Mouse (Mus musculus) hindbrain, embryonic 10.5 days (tissue): ENCODE measurements around the gene Zfp428. TPM values are rescaled to one million over a fixed set of nuclear protein-coding genes. Genes with fewer than 3 reads are reported as not detected.

Source experiments
- DNase-seq: peaks from one replicate; pipeline ENCODE4 v3.0.0-alpha.2; 2017; ENCODE audit warnings: low spot score
- H3K27ac ChIP-seq: fragments of 300-500 bp; sonication (generic); 2 replicates; pipeline ENCODE4 v1.5.1; 2016; ENCODE audit warnings: mild to moderate bottlenecking, moderate library complexity
- H3K27me3 ChIP-seq: fragments of 300-500 bp; sonication (generic); 2 replicates; pipeline ENCODE4 v1.6.1; 2016; ENCODE audit warnings: mild to moderate bottlenecking; ENCODE audit not compliant: poor library complexity, insufficient read depth, severe bottlenecking
- H3K36me3 ChIP-seq: fragments of 300-500 bp; sonication (generic); 2 replicates; pipeline ENCODE4 v1.6.1; 2016; ENCODE audit warnings: mild to moderate bottlenecking, moderate library complexity
- H3K4me1 ChIP-seq: fragments of 300-500 bp; sonication (generic); replicated peaks from 2 replicates; pipeline ENCODE4 v1.6.1; 2016; ENCODE audit warnings: mild to moderate bottlenecking
- H3K4me3 ChIP-seq: fragments of 300-500 bp; sonication (generic); 2 replicates; pipeline ENCODE4 v1.5.1; 2016; ENCODE audit warnings: mild to moderate bottlenecking, moderate library complexity
- H3K9me3 ChIP-seq: fragments of 300-500 bp; sonication (generic); 2 replicates; pipeline ENCODE4 v1.6.1; 2016; ENCODE audit warnings: mild to moderate bottlenecking, moderate library complexity
- WGBS: fragments of 180-500 bp; shearing (Covaris S2); methylation state at CpG from one replicate; pipeline ENCODE4 v1.1.7; 2016; 5-methylcytosine and 5-hydroxymethylcytosine counted together
- polyA plus RNA-seq: library from polyadenylated mRNA; unstranded; fragments of >200 nt; fragmentation: Nextera tagmentation; extraction: Ambion mirVana; gene quantifications from 2 replicates; pipeline ENCODE4 v1.2.1, GENCODE M21; 2016

Gene Zfp428
- polyA plus RNA-seq, 1 experiment from 2014 or later, result 150 TPM

DNA sequence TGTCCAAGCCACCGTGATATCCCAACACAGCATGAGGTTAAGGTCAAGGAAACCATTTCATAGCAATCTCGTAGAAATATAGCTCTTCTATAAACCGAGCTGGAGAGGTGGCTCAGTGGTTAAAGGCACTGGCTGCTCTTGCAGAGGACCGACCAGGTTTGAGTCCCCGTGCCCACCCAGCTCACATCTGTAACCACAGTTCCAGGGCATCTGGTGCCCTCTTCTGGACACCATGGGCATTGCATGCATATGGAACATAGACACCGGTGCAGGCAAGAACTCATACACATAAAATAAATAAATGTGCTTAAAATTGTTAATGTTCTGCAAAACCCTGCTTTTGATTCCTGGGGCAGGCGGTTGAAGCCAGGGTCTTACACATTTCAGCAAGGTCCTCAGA, 33.9 kb upstream of the Zfp428 start:
- H3K4me1 ChIP-seq, result peaks cover 4% of the 10 kb centered on the region
- DNase-seq, result peak; percentile 30
- H3K27ac ChIP-seq, result no peak overlapping the region
- H3K27me3 ChIP-seq, result no peaks in the 10 kb centered on the region
- no peak overlapping the region for H3K4me3 ChIP-seq
- WGBS, result 74% methylated on average over 7 of the region's 7 CpGs
- H3K36me3 ChIP-seq, result no peaks in the 10 kb centered on the region
- peaks cover 14% of the 10 kb centered on the region; the same call in 1 of the 2 replicates for H3K9me3 ChIP-seq

DNA sequence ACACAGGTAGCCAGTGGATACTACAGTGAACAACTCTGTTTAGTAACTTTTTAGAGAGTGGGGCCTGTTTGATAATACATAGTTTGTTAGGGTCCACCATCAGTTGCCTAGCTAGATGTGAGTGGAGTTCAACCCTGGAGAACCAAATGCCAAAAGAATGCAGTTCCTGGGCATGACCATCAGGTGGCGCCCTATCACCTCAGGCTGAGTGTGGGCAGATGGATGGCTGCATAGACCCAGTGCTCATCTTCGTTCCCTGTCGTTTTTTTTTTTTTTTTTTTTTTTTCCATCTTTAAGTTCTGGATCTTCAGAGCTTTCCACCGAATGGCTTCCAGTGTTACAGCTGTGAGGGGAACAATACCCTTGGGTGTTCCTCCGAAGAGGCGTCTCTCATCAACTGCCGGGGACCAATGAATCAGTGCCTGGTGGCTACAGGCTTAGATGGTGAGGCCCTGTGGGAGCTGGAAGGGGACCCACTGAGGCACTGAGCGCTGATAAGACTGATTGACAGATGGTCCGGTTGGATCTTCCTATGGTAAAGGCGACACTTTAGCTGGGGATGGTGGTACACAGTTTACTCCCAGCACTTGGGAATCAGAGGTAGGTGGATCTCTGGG, 32.8 kb upstream of the Zfp428 start:
- Histone ChIP-seq H3K27ac (no peak overlapping the region), H3K27me3 (peaks cover 7% of the 10 kb centered on the region; the same call in 1 of the 2 replicates)

GRCm38 (mm10) chr7:24474811-24475506, 31.8 kb upstream of the Zfp428 start:
- H3K4me1 ChIP-seq, result peaks cover 5% of the 10 kb centered on the region
- 36% methylated on average over 21 of the region's 21 CpGs for WGBS

More for the DNA sequence above, 32.8 kb upstream of the Zfp428 start:
- WGBS, result 48% methylated on average over 10 of the region's 10 CpGs
- peaks cover 14% of the 10 kb centered on the region; the same call in 1 of the 2 replicates for H3K9me3 ChIP-seq
- DNase-seq, result peak; percentile 71
- no peak overlapping the region for H3K4me3 ChIP-seq
- H3K4me1 ChIP-seq, result peaks cover 4% of the 10 kb centered on the region
- no peaks in the 10 kb centered on the region for H3K36me3 ChIP-seq

DNA sequence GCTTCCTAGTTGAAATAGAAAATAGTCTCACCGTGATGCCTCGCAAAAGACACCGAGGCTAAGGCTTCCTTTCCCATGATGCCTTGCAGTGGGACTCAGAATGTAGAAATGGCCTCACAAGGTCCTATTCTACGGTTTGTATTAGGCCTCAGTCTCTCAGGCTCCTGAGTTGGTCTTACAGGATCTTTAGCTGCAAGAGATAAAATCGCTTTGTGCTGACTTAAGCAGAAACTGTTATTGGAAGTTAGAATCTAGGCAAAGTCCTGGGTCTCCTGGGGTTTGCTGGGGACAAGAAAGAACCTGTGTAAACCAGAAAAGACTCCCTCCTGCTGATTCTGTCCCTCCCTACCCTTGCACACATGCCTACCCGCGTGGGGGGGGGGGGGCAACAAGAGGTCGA, 30.5 kb upstream of the Zfp428 start:
- Histone ChIP-seq H3K27ac (no peak overlapping the region), H3K36me3 (no peaks in the 10 kb centered on the region), H3K27me3 (peaks cover 30% of the 10 kb centered on the region), H3K4me3 (no peak overlapping the region), H3K9me3 (0 out of 2 replicates have a peak, but pooled peaks cover 2% of the 10 kb centered on the region), H3K4me1 (peaks cover 18% of the 10 kb centered on the region)
- no peak for DNase-seq
- WGBS, result 79% methylated on average over 8 of the region's 8 CpGs

More at GRCm38 (mm10) chr7:24474811-24475506, 31.8 kb upstream of the Zfp428 start:
- H3K36me3 ChIP-seq, result no peaks in the 10 kb centered on the region
- H3K27ac ChIP-seq, result no peak overlapping the region; the same call in 1 of the 2 replicates
- H3K4me3 ChIP-seq, result 0 out of 2 replicates have a peak overlapping the region, but pooled peaks have one; percentile 4
- H3K27me3 ChIP-seq, result peaks cover 16% of the 10 kb centered on the region
- DNase-seq, result peak; percentile 21
- H3K9me3 ChIP-seq, result 0 out of 2 replicates have a peak, but pooled peaks cover 7% of the 10 kb centered on the region

DNA sequence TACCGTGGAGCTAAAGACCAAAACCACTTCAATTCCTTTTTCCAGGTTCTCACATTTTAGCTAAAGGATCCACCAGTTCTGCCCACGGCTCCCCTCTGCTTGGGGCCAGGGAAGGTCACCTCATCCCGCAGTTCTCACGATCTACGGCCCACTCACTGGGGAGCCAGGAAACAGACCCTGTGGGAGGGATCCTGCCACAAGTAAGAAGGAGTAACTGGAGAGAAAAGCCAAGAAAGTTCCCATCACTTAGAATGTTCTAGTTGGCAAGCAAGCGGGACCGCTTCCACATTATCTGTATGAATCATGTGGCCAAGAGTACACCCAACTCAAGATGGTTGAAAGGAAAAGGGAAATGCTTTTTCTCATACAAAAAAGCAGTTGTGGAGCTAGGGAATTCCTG, 29.9 kb upstream of the Zfp428 start:
- peaks cover 32% of the 10 kb centered on the region for H3K27me3 ChIP-seq
- peaks cover 22% of the 10 kb centered on the region for H3K4me1 ChIP-seq
- no peak for DNase-seq
- no peak overlapping the region for H3K27ac ChIP-seq
- H3K4me3 ChIP-seq, result no peak overlapping the region
- 83% methylated on average over 7 of the region's 7 CpGs for WGBS
- no peaks in the 10 kb centered on the region for H3K36me3 ChIP-seq
- H3K9me3 ChIP-seq, result 0 out of 2 replicates have a peak, but pooled peaks cover 2% of the 10 kb centered on the region

DNA sequence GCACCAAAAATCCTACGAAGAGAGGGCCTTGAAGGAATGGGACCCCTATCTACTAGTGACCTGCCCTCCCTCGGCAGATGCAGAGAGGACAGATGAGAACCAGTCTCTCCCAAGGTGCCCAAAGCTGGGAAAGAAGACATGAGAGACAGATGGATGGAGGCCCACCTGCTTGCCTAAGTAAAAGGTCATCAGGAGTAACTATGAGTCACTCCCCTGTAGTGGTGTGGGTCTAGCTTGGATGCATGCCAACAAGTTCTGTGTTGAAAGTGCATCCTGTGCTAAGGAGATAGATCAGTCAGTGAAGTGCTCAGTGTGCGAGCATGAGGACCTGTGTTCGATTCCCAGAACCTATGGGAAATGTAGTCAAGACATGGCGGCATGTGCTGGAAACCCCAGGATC, 27.9 kb upstream of the Zfp428 start:
- Histone ChIP-seq H3K9me3 (0 out of 2 replicates have a peak, but pooled peaks cover 2% of the 10 kb centered on the region), H3K27ac (no peak overlapping the region), H3K36me3 (no peaks in the 10 kb centered on the region), H3K4me3 (no peak overlapping the region), H3K27me3 (peaks cover 43% of the 10 kb centered on the region), H3K4me1 (peaks cover 40% of the 10 kb centered on the region)
- DNase-seq, result no peak
- 89% methylated on average over 5 of the region's 5 CpGs for WGBS

- 0 out of 2 replicates have a peak, but pooled peaks cover 2% of the 10 kb centered on the region for H3K9me3 ChIP-seq
- peaks cover 47% of the 10 kb centered on the region for H3K4me1 ChIP-seq
- no peaks in the 10 kb centered on the region for H3K36me3 ChIP-seq
- H3K27me3 ChIP-seq, result peaks cover 51% of the 10 kb centered on the region
- no peak overlapping the region for H3K27ac ChIP-seq
- no peak for DNase-seq
- H3K4me3 ChIP-seq, result no peak overlapping the region
- 96% methylated on average over 2 of the region's 2 CpGs for WGBS
Measured at GRCm38 (mm10) chr7:24479685-24480084, 27.1 kb upstream of the Zfp428 start.

DNA sequence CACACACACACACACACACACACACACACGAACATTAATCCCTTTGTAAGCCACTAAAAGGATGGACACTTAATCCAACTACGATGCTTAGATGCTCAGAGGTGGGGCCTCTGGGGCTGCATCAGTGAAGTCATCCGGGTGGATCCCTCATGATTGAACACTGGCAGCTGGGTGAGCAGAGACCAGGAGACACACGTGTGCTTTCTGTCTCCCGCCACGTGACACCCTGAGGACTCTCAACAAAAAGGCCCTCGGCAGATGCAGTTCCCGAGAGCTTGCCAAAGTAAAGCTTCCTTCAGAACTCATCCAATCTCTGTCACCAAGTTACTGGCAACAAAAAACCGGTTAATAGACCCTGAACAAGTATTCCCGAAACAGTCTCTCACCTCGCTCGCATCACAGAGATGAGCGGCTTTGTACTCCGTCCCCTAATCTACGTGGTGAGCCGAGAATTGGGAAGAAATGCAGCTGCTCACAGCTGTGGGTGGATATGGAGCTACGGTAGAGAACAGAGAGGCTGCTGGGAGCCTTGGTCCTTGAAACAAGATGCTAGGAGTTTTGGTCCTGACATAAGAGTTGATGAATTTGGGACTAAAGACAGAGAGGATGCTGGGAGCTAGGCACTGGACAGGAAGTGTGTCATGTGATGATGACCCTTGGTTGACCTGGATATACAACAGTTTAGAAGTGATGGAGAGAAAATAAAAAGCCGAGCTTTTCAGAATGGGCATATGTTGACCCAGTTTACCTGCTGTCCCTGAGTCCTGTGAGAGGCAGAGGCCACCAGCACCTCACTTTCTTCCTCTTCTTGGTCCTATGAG, 26.5 kb upstream of the Zfp428 start:
- Histone ChIP-seq H3K27me3 (peaks cover 51% of the 10 kb centered on the region), H3K9me3 (0 out of 2 replicates have a peak, but pooled peaks cover 2% of the 10 kb centered on the region), H3K27ac (no peak overlapping the region), H3K36me3 (no peaks in the 10 kb centered on the region), H3K4me3 (0 out of 2 replicates have a peak overlapping the region, but pooled peaks have one; percentile 80), H3K4me1 (peaks cover 49% of the 10 kb centered on the region)
- WGBS, result 68% methylated on average over 18 of the region's 18 CpGs
- no peak for DNase-seq

- Histone ChIP-seq H3K4me1 (peaks cover 56% of the 10 kb centered on the region), H3K4me3 (peak overlapping the region; percentile 80), H3K9me3 (0 out of 2 replicates have a peak, but pooled peaks cover 2% of the 10 kb centered on the region), H3K27me3 (peaks cover 54% of the 10 kb centered on the region), H3K36me3 (no peaks in the 10 kb centered on the region), H3K27ac (peak overlapping the region; percentile 94)
- 13% methylated on average over 14 of the region's 14 CpGs for WGBS
- no peak for DNase-seq
Measured at GRCm38 (mm10) chr7:24480986-24481473, 25.8 kb upstream of the Zfp428 start.

DNA sequence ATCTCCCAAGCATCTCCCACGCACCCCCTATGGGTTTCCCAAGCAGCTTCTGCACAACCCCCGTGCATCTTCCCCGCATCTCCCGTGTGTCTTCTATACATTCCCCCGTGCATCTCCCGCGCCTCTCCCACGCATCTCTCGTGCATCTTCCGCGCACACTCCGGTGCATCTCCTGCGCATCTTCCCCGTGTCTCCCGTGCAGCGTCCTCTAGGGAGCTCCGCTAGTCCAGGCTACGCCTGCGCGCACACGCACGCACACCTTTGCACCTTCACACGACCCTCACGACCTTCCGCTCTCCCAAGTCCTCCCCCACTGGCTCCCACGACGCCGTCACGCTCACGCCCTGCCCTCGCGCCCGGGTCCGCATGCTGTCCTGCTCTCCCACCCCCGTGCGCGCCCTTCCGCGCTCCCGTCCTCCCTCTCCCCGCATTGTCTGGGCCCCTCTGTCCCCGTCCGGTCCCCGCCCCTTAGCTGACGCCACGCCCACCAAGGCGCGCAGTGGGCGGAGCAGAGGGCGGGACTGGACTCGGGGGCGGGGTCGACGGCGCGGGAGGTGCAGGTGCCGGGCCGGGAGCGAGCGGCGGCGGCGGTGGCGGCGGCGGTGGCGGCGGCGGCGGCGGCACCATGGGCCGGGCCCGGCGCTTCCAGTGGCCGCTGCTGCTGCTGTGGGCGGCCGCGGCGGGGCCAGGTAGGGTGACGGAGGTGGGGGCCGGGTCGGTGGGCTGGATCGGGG, 25.2 kb upstream of the Zfp428 start, which contains the start of gene Cadm4:
Gene Cadm4 (plus strand): TSS at position 550 of the 734 bp plus-strand sequence.
- WGBS, result under 1% methylated on average over 75 of the region's 83 CpGs
- Histone ChIP-seq H3K4me1 (peaks cover 62% of the 10 kb centered on the region), H3K9me3 (0 out of 2 replicates have a peak, but pooled peaks cover 2% of the 10 kb centered on the region), H3K36me3 (no peaks in the 10 kb centered on the region), H3K4me3 (peak within 1 kb of the TSS; percentile 80), H3K27ac (peak within 1 kb of the TSS; percentile 94), H3K27me3 (peaks cover 54% of the 10 kb centered on the region)
- peak; percentile 90 for DNase-seq

DNA sequence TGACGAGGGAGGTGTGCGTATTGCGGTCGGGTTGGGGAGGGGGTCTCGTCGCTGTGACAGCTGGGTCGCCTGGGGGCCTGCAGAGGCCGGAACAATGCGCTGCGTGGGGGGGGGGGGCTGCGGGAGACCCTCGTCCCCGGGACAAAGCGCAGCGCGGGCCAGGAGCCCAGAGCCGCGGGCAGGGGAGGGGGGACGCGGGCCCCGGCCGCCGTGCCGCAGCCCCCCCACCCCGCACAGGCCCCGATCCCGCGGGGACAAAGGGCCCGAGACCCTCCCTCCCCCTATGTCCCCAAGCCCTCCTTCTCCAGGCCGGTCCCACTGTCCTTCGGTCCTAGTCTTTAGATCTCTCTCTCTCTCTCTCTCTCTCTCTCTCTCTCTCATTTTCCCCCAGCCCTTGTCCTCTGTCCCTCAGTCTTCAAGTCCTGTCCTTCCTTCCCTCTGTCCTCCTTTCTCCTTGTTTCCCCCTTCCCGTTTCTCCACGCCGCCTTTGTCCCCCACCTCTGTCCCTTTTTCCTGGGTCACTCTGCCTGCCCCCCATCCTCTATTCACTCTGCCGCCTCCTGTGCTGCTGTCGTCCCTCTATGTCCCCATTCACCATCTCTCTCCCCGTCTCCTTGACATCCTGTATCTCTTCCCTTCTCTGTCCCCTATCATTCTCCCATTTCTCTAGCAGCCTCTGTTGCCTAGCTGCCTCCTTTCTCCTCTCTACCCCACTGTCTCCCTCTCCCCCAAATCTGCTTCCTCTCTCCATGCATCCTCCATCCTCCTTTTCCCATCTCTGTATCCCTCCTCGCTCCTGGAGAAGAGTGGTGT, 24.4 kb upstream of the Zfp428 start:
- no peaks in the 10 kb centered on the region for H3K36me3 ChIP-seq
- 0 out of 2 replicates have a peak, but pooled peaks cover 2% of the 10 kb centered on the region for H3K9me3 ChIP-seq
- DNase-seq, result peak; percentile 22
- peaks cover 54% of the 10 kb centered on the region for H3K27me3 ChIP-seq
- peak overlapping the region; percentile 80 for H3K4me3 ChIP-seq
- H3K4me1 ChIP-seq, result peaks cover 70% of the 10 kb centered on the region
- peak overlapping the region; percentile 94 for H3K27ac ChIP-seq
- WGBS, result 3% methylated on average over 15 of the region's 38 CpGs
